Mouse (Mus musculus) adrenal gland, adult 18-20 months (tissue): Measurements from ENCODE around the gene Ern1. TPM values are rescaled to one million over a fixed set of nuclear protein-coding genes. Genes with fewer than 3 reads are reported as not detected.

ENCODE experiments used
- DNase-seq, 2 experiments: peaks; one replicate each; pipeline ENCODE4 v3.0.0; 2021 to 2022; ENCODE audit warnings: low spot score in 2 of 2
- total RNA-seq, 2 experiments: library from RNA; stranded (reverse); gene quantifications; 1 replicate in 1 of 2; 2 replicates in 1 of 2; pipeline ENCODE4 v1.2.3; 2021

The Ern1 gene
- total RNA-seq, 2 experiments from 2014 or later: 74.1 to 154 TPM

DNA sequence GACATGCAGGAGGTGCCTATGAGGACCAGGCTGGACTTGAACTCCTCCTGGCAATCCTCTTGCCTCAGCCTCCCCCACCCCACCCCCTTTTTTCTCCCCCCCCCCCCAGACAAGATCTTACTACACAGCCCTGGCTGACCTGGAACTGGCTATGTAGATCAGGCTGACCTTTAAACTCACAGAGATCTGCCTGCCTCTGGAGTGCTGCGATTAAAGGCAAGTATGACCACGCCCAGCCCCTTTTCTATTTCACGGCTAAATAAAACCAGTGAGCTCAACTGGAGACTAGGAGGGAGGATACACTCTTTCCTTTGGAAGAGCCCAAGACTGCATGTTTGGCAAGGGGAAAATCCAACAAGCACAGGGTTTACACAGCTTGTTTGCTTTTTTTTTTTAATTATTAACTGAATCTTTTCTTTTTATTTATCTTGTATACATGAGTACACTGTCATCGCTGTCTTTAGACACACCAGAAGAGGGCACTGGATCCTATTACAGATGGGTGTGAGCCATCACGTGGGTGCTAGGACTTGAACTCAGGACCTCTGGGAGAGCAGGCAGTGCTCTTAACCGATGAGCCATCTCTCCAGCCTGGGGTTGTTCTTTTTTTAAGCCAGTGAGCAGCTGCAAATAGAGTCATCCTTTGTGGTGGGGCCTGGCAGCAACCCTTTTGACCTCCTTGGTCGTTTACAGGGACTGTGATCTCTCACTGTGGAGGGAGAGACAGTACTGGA lies 94.9 kb downstream of the Ern1 start:
- no peak for DNase-seq

DNA sequence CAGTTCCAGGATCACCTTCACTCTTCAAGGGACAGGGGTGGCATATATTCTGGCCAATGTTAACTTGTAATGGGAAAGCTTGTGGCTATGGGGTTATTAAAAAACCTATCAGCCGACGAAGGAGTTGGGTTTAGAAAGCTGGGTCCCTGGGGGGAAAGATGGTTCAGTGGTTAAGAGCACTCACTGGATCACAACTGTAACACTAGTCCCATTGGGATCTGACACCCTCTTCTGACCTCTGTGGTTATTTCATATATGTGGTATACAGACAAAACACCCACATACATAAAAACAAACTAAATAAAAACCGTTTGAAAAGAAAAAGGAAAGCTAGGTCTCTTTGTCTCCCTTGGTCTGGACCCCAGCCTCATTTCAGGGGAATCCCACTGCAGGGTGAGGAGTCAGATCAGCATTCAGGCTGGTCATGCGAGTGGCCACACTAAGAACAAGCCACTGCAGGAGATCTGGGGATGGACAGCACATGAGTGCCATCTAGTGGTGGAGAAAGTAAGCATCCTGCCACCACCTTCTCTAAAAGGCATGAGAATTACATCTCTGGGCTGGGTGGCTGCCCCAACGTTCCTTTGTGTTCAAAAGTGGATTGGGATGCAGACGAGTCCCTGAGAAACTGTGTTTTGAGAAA lies 96.0 kb downstream of the Ern1 start:
- DNase-seq: peak; percentile 56 to 64

DNA sequence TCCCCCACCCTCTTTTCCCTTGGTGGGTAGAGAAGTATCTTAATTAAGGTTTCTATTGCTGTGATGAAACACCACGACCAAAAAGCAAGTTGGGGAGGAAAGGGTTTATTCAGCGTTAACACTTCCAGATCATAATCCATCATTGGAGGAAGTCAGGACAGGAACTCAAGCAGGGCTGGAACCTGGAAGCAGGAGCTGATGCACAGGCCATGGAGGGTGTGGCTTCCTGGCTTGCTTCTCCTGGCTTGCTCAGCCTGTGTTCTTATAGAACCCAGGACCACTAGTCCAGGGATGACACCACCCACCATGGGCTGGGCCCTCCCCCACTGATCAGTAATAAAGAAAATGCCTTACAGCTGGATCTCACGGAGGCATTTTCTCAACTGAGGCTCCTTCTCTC lies 96.9 kb downstream of the Ern1 start:
- DNase-seq: no peak

DNA sequence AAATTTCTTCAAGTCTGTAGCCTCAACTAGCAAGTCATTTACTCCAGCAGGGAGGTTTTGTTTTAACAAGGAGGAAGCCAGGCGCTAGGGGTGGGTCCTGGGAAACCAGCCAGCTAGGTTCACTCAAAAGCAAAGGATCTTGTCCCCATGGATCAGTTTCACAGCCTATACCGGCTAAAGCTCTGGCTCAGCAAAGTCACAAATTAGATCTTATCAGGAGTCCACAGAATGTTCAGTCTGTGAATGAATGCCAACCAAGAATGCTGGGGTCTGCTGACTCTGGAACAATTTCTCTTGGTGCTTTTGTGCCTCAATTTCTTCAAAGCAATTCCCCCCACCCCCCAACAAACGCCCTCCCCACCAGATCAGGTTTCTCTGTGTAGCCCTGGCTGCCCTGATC lies 98.0 kb downstream of the Ern1 start:
- no peak for DNase-seq

DNA sequence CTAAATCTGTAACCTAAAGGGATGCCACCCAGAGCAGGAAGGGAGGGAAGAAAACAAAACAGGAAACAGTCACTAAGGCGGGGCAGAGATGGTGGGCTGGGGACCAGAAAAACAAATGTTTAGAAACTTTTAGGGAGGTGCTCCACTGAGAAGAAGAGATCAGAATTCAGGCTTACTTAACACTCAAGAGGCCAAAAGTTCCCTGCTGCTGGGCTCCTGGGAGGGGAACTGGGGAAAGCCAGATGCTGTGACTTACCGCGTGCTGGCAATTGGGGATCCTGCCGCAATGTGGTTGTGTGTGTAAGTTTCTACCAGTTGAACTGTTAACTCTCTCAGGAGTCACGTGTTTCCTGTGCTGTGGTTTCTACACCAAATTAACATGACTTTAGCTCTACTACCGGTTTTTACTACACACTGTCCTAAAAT lies 99.8 kb downstream of the Ern1 start, which contains the start of gene Icam2:
Icam2 (minus strand) TSS at position 285 of the 426 bp plus-strand sequence.
- DNase-seq: no peak

DNA sequence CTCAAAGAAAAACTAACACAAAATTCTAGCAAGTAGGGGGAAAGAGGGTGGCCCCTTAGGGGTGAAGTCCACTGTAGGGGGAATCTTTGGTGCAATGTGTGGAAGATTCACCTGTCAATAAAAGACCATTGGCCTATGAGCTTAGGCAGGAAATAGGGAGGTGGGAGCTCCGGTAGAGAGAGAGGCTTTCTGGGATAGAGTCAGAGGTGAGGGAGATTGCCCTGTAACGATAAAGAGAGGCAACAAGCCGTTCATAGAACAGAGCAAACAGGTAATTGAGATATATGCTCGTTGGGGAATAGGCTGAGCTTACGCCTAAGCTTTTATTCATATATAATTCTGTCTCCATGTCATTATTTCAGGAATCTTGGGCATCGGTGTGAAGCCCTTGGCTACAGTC lies 100.6 kb downstream of the Ern1 start:
- DNase-seq: no peak

DNA sequence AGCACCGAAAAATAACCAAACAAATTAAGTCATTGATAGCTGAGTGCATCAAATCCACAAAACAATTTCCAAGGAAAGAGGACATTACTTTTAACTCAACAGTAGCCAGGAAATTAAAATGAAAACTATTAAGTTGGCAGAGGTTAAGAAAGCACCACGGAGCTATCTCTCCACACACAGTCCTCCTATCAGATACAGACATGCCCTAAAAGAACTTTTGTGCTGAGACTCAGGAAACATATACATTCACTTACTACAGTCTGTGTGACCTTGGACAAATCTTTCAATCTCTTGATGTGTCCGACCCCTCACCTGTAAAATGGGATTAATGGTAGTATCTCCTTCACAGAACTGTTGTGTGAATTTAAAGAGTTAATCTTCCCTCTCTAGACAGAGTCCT lies 101.2 kb downstream of the Ern1 start:
- no peak for DNase-seq

DNA sequence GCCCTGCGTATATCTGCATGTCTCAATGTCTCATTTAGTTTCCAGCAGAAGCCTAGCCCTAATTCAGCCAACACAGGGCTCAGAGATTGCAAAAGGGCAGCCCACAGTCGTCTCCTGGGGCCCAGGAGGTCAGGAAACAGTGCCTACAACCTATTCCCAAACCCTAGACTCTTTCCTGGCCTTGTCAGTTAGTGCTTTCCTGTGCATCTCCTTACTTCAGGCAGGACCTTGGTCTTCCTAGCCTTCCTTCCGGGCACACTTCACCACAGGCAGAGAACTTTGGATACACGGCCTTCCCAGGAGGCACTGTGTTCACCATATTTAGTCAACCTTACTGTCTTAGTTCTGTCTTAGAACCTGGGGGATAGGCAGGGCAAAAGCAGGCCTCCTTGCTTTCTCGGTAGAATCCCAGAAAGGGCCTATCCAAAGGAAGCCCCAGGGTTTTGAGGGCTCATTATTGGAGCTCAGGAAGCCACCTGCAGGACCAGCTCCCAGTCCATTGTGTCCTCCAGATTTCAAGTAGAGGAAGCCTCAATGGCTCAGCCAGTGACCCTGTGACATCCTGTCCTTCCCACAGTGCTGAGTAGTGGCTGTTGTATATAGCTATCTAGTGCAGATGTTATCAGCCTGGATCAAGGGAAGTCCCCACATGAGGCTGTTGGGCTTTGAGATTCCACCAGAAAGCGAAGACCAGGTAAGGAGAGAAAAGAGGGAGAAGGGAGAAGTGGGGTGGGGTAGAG lies 104.4 kb downstream of the Ern1 start:
- DNase-seq: no peak

DNA sequence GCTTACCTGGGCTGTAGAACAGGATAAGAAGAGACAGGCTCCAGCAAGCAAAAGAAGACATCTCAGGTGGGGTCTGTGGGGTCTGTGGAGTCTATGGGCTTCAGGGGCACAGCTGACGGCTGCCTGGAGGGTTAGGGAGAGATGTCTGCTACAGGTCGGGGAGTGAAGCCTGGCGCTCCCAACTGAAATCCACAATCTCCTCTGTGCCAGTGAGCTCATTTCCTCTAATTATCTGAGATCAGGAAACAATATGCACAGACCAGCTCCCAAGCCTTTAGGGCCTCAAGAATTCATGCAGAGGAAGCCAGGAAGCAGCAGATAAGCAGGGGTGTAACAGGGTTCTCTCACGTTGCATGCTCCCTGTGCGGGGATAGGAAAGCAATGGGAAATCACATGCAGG lies 105.2 kb downstream of the Ern1 start:
- DNase-seq: no peak

DNA sequence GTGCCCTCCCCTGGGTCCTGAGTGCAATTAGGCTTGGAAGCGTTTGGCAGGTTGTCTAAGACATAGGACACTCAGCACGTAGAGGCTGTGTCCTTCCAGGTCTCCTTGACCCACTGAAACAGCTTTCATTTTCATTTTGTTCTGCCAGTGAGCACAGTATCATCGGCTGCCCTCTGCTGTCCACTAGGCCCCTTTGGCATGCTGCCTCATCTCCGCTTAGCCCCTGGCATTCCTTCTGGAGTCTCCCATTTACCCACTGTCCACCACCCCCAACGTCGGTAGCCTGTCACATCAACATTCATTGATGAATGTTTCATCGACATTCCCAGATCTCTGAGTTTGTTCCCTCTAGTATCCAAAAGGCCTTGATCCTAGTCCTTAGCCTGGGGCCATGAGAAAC lies 105.8 kb downstream of the Ern1 start:
- DNase-seq: peak in 1 of 2 experiments; percentile 28

DNA sequence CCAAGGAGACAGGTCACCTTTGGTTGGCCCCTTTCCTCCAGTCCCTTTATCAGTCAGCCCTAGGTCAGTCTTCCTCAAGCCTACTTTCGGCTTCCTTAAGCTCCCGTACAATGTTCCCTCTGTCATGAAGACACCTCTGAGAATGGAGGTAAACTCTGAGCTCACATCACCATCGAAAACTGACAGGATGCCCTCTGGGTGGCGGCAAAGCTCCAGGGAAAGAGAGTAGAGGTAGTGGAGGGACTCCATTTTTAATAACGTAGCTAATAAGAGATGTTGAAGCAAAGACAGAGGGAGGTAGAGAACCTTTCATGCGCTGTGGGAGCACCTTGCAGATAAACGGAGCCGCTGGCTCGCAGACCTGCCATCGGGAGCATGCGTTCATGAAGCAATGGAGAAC lies 106.6 kb downstream of the Ern1 start:
- DNase-seq: no peak

DNA sequence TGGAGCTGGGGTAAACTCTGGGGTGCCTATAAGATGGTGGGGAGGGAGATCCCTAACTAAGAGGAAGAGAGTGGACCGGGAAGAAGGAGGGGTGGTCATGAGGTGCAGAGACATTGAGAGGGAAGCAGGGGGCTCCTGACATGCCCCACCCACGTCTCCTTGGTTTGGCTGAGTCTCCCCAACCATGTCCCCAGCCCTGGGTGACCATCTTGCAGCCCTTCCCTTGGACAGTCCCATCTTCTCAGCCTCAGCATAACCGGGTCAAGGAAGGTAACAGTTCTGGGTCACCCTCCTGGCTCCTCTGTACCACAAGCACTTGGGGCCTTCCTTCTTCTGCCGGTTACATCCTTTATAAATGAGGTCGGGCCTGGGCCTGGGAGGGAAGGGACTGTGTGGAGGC lies 112.7 kb downstream of the Ern1 start:
- no peak for DNase-seq

DNA sequence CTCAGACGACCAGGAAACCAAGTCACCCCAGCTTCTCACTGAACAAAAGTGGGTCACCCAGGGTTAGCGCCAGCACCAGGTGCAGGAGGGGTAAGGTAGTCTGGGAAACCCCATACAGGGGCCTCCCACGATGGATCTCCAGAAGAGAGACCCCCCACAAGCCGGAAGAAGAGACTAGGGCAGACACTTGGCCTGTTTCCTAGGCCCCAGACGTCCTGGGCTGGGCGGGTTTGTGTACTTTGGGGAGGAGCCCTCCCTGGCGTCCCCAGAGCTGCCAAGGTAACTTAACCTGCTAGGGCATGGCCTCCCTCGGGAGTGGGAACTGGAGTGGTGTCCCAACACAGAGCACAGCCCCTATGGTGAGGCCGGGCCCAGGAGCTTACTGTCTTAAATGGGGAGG lies 113.1 kb downstream of the Ern1 start:
- no peak for DNase-seq

DNA sequence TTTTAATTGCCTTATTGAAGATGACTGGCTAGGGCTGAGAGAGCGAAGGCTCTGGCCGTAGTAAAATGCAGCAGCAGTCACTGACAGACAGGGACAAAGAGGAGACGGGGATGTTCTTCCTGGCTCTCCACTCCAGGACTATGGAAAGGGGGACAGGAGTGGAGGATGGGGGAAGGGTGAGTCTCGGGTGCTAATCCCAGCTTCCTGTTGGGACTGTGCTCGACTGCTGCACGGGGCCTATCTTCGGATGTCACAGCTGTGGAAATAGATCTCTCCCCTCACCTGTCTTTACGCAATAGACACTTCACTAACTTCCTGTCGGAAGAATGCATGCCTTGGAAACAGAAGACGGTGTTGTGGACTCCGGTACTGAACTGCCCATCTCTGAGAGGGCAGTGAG lies 113.7 kb downstream of the Ern1 start:
- no peak for DNase-seq

DNA sequence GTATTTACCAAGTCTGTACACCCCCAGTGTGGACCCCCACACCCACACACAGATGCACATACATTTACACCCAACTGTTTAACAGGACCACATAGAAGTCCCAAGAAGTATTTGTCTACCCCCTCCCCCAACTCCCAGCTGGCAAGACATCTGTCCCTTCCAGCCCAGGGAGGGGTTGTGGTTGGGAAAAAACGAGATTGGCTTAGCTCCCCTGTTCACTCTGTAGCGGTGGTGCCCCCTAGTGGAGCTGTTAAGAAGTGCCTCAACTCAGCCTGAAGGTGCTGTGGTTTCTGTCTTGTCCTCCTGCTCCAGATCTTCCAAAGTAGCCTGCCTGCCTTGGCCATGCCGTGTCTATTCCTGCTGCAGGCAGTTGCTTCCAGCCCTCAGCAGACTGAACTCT lies 121.3 kb downstream of the Ern1 start:
- DNase-seq: peak; percentile 76 to 85

DNA sequence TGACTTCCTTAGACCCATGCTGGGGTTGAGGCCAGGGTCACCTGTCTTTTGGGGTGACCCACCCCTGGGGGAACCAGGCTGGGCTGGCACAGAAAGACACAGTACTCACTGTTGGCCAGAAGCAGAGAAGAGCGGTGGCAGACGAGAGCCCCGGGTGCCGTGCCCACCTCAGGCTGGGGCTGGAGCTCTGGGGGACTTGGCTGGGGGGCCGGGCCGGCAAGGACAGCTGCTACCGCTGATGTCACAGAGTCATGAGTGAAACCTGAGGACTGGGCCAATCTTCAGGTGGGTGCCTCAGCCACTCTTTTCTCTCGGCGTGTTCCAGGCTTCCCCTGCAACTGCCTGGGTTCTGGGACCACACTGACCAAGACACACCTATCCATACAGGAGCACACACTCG lies 122.3 kb downstream of the Ern1 start, which contains the start of gene Prr29:
Prr29 (plus strand) TSS at position 107 of the 400 bp plus-strand sequence.
- DNase-seq: no peak

DNA sequence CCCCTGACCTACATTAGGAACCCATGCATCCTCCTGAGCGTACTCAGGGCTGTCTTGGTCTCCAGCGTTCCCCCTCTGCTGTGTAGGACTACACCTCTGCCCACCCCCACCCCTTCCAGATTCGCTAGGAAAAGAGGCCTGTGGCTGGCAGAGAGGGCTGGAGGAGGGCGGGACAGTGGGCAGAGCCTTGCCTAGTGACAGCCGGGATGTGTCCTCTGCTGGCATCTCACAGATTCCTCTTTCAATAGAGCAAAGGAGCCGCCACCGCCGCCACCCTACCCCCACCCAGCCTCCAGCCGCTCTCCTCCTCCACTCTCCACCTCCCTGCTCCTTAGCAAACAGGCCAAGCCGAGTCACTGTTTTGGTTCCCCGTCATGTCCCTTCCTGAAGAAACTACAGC lies 122.9 kb downstream of the Ern1 start:
- no peak for DNase-seq

DNA sequence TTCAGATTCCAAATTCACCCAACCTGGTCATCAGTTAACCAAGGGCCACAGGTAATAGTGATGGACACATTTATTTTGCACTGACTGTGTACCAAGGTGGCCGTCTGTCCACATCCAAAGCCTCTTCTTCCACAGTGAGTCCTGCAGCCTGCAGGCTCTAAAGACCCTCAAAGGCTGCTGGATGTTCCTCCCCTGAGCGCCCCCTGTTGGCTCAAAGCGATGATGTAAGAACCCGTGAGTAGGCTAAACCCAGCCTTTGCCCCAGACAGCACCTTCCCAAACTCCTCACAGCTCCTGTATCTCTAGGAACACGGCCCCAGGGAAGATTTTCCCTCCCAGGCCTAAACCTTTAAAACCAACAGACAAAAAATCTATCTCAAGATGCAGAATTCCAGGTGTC lies 128.3 kb downstream of the Ern1 start:
- DNase-seq: no peak

DNA sequence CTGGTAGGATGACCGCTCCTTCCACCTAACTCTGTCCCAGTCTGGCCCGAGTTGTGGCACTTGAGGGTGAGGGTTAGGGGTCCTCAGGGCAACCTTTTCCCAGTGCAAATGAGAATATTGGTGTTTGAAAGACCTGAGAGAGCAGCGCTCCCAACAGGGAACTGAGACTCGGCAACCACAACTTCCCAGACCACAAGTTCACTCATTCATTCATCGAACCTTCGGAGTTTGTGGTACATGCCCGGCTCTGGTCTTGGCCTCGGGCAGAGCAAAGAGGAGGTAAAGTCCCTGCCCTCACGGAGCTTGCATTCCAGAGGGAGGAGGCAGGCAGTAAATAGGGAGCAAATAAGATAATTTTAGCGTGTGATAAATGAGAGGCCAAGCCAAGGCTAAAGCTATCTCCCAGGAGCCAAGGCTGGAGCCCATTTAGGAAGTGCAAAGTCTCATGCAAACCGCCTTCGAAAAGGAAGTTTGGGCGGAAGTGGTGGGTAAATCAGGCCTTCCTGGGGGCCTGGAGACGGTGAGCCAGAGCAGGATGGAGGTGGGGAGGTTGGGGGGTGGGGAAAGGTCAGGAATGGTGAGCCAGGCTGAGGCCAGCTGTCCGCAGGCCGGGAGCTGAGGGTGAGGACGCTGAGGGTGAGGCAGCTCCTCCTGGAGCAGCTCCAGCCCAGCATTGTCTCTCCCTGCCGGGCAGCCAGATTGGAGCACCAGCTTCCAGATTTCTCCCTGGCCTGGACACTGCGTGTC lies 132.1 kb downstream of the Ern1 start:
- peak in 1 of 2 experiments; percentile 19 for DNase-seq

DNA sequence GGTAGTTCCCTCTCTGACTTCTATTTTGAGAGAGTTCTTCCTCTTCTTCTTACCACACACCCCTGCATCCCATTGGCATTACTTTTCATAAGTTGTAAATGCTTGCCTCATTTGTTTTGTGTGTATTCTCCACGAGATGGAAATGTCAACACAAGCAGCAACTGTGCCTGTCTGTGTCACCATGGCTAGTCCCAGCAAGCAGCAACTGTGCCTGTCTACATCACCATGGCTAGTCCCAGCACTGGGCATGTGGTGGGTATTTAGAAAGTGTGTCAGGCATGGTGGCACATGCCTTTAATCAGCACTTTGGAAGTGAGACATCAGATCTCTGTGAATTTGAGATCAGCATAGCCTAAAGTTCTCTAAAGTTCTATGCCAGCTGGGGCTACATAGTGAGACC lies 133.5 kb downstream of the Ern1 start:
- no peak for DNase-seq

DNA sequence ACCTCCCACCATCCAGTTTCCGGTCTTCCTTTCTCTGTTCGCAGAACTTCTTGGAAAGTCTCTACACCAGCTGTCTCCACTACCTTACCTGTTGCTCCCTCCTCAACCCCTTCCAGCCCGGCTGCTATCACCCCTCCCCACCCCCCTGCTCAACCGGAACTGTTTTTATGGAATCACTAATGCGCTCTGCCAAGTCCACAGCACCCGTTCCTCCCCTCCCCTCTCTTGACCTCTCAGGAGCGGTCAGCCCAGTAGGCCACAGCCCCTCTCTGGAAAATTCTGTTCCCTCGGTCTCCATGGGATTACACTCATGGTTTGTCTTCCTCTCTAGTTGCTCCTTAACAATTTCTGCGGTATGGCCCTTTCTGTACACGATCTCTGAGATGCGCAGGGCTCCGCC lies 134.5 kb downstream of the Ern1 start, which contains the start of gene Scn4a:
Scn4a (minus strand) TSS at position 101 of the 400 bp plus-strand sequence.
- no peak for DNase-seq
